Mouse (Mus musculus) ES-E14 (cell line): ENCODE measurements around the gene Cabp4. TPM values are rescaled to one million over a fixed set of nuclear protein-coding genes. Genes with fewer than 3 reads are reported as not detected.

Experiments used
- DNase-seq: peaks from one replicate; pipeline ENCODE4 v3.0.0-alpha.2; 2013; ENCODE audit warnings: low read depth, low spot score
- H3K27ac ChIP-seq: 2 replicates; pipeline ENCODE4 v1.5.1; 2012; ENCODE audit warnings: low read depth, mild to moderate bottlenecking, low read length, moderate library complexity, mixed read lengths; ENCODE audit not compliant: poor library complexity, insufficient read depth, severe bottlenecking
- H3K36me3 ChIP-seq: 2 replicates; pipeline ENCODE4 v1.6.1; 2012; ENCODE audit warnings: mild to moderate bottlenecking, low read length, moderate library complexity, mixed read lengths; ENCODE audit not compliant: control insufficient read depth, poor library complexity, insufficient read depth, severe bottlenecking
- H3K4me1 ChIP-seq, 2 experiments: fragments of 150-350 bp in 1 of 2; sonication (generic) in 1 of 2; 2 replicates each; pipeline ENCODE4 v1.6.1; 2012; ENCODE audit warnings: low read length in 2 of 2, mild to moderate bottlenecking in 1 of 2, mixed read lengths in 1 of 2; ENCODE audit not compliant: control insufficient read depth in 2 of 2, insufficient read depth in 2 of 2, poor library complexity in 1 of 2
- H3K4me3 ChIP-seq, 2 experiments: fragments of 150-350 bp in 1 of 2; sonication (generic) in 1 of 2; 2 replicates each; pipeline ENCODE4 v1.5.1; 2012; ENCODE audit warnings: low read length in 2 of 2, low read depth in 1 of 2, mild to moderate bottlenecking in 1 of 2, mixed read lengths in 1 of 2; ENCODE audit not compliant: insufficient read depth in 1 of 2, poor library complexity in 1 of 2, severe bottlenecking in 1 of 2
- H3K9ac ChIP-seq: 2 replicates; pipeline ENCODE4 v1.6.1; 2012; ENCODE audit warnings: low read depth, mild to moderate bottlenecking, low read length, mixed read lengths; ENCODE audit not compliant: poor library complexity, insufficient read depth, severe bottlenecking
- H3K9me3 ChIP-seq: fragments of 150-350 bp; sonication (generic); 2 replicates; pipeline ENCODE4 v1.6.1; 2012; ENCODE audit warnings: low read depth, mild to moderate bottlenecking, low read length; ENCODE audit not compliant: control insufficient read depth, insufficient read depth
- CHD2 ChIP-seq: IDR thresholded peaks from 2 replicates; pipeline ENCODE4 v1.6.1; 2014; ENCODE audit warnings: mild to moderate bottlenecking, low read depth, low read length, inconsistent platforms
- HCFC1 ChIP-seq: IDR thresholded peaks from 2 replicates; pipeline ENCODE4 v1.6.1; 2012; ENCODE audit warnings: low read length, inconsistent platforms, borderline replicate concordance; ENCODE audit not compliant: insufficient read depth
- MAFK ChIP-seq: IDR thresholded peaks from 2 replicates; pipeline ENCODE4 v1.6.1; 2014; ENCODE audit warnings: mild to moderate bottlenecking, low read depth, low read length, inconsistent platforms; ENCODE audit not compliant: insufficient read depth
- ZC3H11A ChIP-seq: IDR thresholded peaks from 2 replicates; pipeline ENCODE4 v1.6.1; 2012; ENCODE audit warnings: low read depth, mild to moderate bottlenecking, inconsistent platforms, low read length, borderline replicate concordance
- ZNF384 ChIP-seq: IDR thresholded peaks from 2 replicates; pipeline ENCODE4 v1.6.1; 2012; ENCODE audit warnings: low read depth, low read length, inconsistent platforms
- in situ Hi-C, 2 experiments: fragments of 600-800 bp; cut with MboI; formaldehyde crosslinking; loops; one replicate each; pipeline ENCODE4 v1.15.1; 2025; ENCODE audit warnings: low sequenced_read_pairs in 2 of 2, inconsistent platforms in 1 of 2; ENCODE audit not compliant: unreplicated experiment in 2 of 2
- total RNA-seq: library from RNA; depleted of rRNA; stranded (reverse); fragments of 300-350 nt; gene quantifications from 2 replicates; pipeline ENCODE4 v1.2.3, GENCODE M21; 2012

Gene Cabp4
- total RNA-seq, 1 experiment, result 1.8 TPM

- in situ Hi-C loops, result no loop called here
- Histone ChIP-seq H3K9me3 (no peaks in the 10 kb centered on the region), H3K9ac (no peak overlapping the region), H3K4me1 (peaks cover 0 to 2% of the 10 kb centered on the region in 2 experiments; a peak in 1 of 4 replicates), H3K4me3 (no peak overlapping the region), H3K36me3 (no peaks in the 10 kb centered on the region), H3K27ac (no peak overlapping the region)
- TF ChIP-seq ZC3H11A, result no peak
- TF ChIP-seq ZNF384, result no peak
- no peak for TF ChIP-seq HCFC1
- TF ChIP-seq MAFK, result no peak
- no peak for TF ChIP-seq CHD2
- no peak for DNase-seq
These were observed 39.1 kb downstream of the Cabp4 start for GRCm38 (mm10) chr19:4104675-4105194.

GRCm38 (mm10) chr19:4103792-4104191 lies 40.0 kb downstream of the Cabp4 start:
- in situ Hi-C loops, result no loop called here
- H3K36me3 ChIP-seq, result no peaks in the 10 kb centered on the region
- no peak overlapping the region for H3K27ac ChIP-seq
- H3K4me3 ChIP-seq, result no peak overlapping the region
- no peak overlapping the region for H3K9ac ChIP-seq
- H3K9me3 ChIP-seq, result no peaks in the 10 kb centered on the region
- TF ChIP-seq MAFK (no peak), ZNF384 (no peak), ZC3H11A (no peak)
- DNase-seq, result no peak
- H3K4me1 ChIP-seq, result peaks cover 0 to 8% of the 10 kb centered on the region in 2 experiments; a peak in 3 of 4 replicates

- TF ChIP-seq CHD2 (no peak), ZC3H11A (no peak)
- no peak for DNase-seq
- in situ Hi-C loops, result no loop called here
These were observed 40.5 kb downstream of the Cabp4 start for GRCm38 (mm10) chr19:4103294-4103693.

GRCm38 (mm10) chr19:4102626-4103025 lies 41.2 kb downstream of the Cabp4 start:
- H3K9me3 ChIP-seq, result no peaks in the 10 kb centered on the region
- in situ Hi-C loops, result no loop called here
- H3K4me3 ChIP-seq, result no peak overlapping the region
- peaks cover 0 to 8% of the 10 kb centered on the region in 2 experiments; a peak in 3 of 4 replicates for H3K4me1 ChIP-seq
- no peak for DNase-seq
- no peak overlapping the region for H3K9ac ChIP-seq
- no peak for TF ChIP-seq HCFC1
- no peak for TF ChIP-seq MAFK
- TF ChIP-seq ZC3H11A, result no peak
- no peak for TF ChIP-seq ZNF384
- TF ChIP-seq CHD2, result no peak
- H3K36me3 ChIP-seq, result peaks cover 6% of the 10 kb centered on the region
- no peak overlapping the region for H3K27ac ChIP-seq

More at GRCm38 (mm10) chr19:4103294-4103693, 40.5 kb downstream of the Cabp4 start:
- H3K36me3 ChIP-seq, result peaks cover 5% of the 10 kb centered on the region
- no peak overlapping the region for H3K27ac ChIP-seq
- 0 out of 2 replicates have a peak overlapping the region, but pooled peaks have one; percentile 4 for H3K9ac ChIP-seq
- H3K4me3 ChIP-seq, result no peak overlapping the region
- no peaks in the 10 kb centered on the region for H3K9me3 ChIP-seq
- peaks cover 0 to 8% of the 10 kb centered on the region in 2 experiments; a peak in 3 of 4 replicates for H3K4me1 ChIP-seq

- peaks cover 6% of the 10 kb centered on the region for H3K36me3 ChIP-seq
- H3K4me1 ChIP-seq, result peaks cover 0 to 8% of the 10 kb centered on the region in 2 experiments; a peak in 3 of 4 replicates
- no peaks in the 10 kb centered on the region for H3K9me3 ChIP-seq
- DNase-seq, result no peak
- TF ChIP-seq CHD2, result no peak
- TF ChIP-seq HCFC1, result no peak
- TF ChIP-seq ZNF384, result no peak
- no peak for TF ChIP-seq MAFK
- TF ChIP-seq ZC3H11A, result no peak
- no peak overlapping the region for H3K4me3 ChIP-seq
- H3K27ac ChIP-seq, result no peak overlapping the region
- no peak overlapping the region for H3K9ac ChIP-seq
- in situ Hi-C loops, result no loop called here
These were observed 41.8 kb downstream of the Cabp4 start for GRCm38 (mm10) chr19:4102049-4102448.
